Mouse (Mus musculus) kidney, adult 2 months (tissue): ENCODE results near the gene BC037034.

Experiments
- CTCF ChIP-seq: fragments of 200-500 bp; conservative IDR thresholded peaks from 2 replicates; pipeline ENCODE4 v1.5.1; 2011; ENCODE audit warnings: low read depth, mild to moderate bottlenecking, control low read depth, low read length, moderate library complexity, mixed read lengths; ENCODE audit not compliant: insufficient read depth, insufficient read length
- POLR2A ChIP-seq: fragments of 200-500 bp; IDR thresholded peaks from one replicate; pipeline ENCODE4 v1.6.1; 2011; ENCODE audit warnings: low read depth, low read length, control low read depth

DNA sequence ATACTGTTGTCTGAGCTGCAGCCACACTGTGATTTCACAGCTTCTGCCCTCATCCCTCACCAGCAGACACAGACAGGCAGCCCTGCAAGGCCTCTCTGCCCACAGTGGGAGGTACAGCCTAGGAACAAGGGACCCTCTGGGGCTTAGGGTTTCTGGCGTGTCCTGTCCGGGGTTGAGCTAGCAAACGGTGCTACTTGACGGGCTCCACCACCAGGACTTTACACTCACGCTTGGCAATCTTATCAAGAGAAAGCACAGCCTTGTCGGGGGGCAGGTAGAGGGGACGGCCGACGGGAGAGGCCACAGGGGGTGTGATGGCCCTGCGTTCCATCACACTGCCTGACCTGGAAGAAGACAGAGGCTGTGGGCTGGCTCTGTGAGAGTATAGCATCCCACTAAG is 3.8 kb downstream of the BC037034 start:
- TF ChIP-seq CTCF = no peak
- no peak for TF ChIP-seq POLR2A
